Mouse (Mus musculus) stomach, postnatal 0 days (tissue): ENCODE data around the gene Pglyrp4.

Source experiments
- CTCF ChIP-seq: IDR thresholded peaks from 2 replicates; pipeline ENCODE4 v1.5.1; 2016; ENCODE audit warnings: antibody characterized with exemption, low read depth, mild to moderate bottlenecking, moderate library complexity
- EP300 ChIP-seq: optimal IDR thresholded peaks from 2 replicates; pipeline ENCODE3; 2016; ENCODE audit warnings: antibody characterized with exemption

- no peak for TF ChIP-seq EP300
- TF ChIP-seq CTCF: peak; percentile 81
Measured at GRCm38 (mm10) chr3:90708523-90709202, 18.0 kb upstream of the Pglyrp4 start.
